Mouse (Mus musculus) kidney, adult 11 months (tissue): ENCODE measurements around the gene Idh3a.
"Not testable (repeated sequence)": the region's sequence is repeated elsewhere in the genome, so short reads cannot be mapped to it uniquely, and the experiment has no call there.

Source experiments
- DNase-seq: peaks from one replicate; pipeline ENCODE4 v3.0.0; 2022

Idh3a gene

GRCm38 (mm10) chr9:54586199-54587061 is at the start of gene Idh3a:
Gene Idh3a, plus strand, starts transcription at chr9:54586334.
- DNase-seq = peak; percentile 96

DNA sequence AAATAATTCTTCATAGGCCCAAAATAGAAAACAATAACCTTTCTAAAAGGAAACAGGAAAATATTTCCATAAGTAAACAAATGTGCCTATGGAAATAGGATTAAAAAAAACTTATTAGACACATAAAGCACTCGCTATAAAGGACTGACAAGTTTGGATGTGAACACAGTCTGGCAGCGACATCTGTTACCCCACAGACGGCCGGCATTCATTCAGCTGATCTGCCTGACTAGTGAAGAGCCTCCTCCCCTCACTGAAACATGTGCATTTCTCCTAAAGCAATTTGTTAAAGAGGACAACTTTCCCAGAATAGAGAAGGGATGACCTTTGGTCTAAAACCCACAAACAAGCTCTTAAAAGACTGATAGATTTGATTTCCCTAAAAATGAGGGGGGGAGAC is 49.1 kb upstream of the Idh3a start:
- DNase-seq = no peak

GRCm38 (mm10) chr9:54537480-54537879 is 48.7 kb upstream of the Idh3a start:
- DNase-seq = no peak

- no peak for DNase-seq
Measured at GRCm38 (mm10) chr9:54538244-54538643, 47.9 kb upstream of the Idh3a start.

DNA sequence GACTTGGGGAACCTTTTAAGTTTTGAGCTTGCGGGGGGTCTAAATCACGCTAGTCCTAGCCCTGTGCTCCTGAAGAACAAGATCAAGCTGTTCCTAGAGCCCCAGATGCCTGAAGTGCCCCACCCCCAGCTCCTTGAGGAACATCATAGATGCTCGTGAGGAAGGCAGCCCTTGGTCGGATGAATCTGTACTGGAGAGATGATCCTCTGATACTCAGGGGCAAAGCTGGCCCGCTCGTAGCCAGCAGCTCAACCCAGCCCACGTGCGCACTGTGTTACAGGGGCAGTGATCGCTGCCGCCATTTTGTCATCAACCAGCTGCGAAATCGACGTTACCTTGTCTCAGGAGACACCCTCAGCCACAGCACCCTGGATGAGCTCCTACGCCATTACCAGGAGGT is 47.5 kb upstream of the Idh3a start, which contains the start of gene Sh2d7:
Gene Sh2d7, plus strand, starts transcription at position 301 of the 400 bp plus-strand sequence.
- DNase-seq = no peak

GRCm38 (mm10) chr9:54540801-54541200 is 45.3 kb upstream of the Idh3a start:
- no peak for DNase-seq

- DNase-seq = no peak
Measured at GRCm38 (mm10) chr9:54544212-54544953, 41.8 kb upstream of the Idh3a start.

DNA sequence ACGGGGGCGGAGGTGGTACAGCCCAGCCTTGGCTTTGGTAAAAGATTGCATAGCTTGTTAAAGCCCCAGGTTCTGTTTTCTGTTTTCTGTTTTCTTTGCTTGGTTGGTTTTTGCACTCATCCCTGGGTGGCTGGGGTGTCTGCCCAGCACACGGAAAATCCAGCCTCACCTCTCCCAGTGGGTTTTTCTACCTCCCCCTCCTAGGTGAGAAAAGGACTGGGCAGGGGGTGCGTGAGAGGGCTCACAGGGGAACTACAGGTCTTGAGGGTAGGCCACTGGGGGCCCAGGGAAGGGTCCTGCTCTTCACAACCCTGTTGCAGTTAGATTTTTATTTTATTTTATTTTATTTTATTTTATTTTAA is 41.2 kb upstream of the Idh3a start:
- DNase-seq = no peak

GRCm38 (mm10) chr9:54547536-54547935 is 38.6 kb upstream of the Idh3a start:
- DNase-seq = peak; percentile 46

DNA sequence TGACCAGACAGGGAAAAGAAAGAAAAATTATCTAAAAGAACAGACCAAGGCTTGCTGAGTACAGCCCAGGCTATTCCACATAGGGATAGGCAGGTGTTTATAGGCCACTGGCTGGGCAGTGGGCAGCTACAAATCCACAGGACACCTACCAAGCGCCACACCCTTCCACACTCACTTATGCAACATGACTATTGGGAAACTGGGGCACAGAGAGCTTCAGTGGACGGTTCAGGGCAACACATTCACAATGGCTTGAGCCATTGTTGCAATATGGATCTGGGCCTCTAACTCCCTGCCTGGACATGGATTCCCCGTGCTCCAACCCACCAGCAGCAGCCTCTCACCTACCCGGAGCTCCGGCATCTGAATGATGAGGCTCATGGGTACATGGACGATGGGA is 36.7 kb upstream of the Idh3a start:
- no peak for DNase-seq

- DNase-seq = peak; percentile 6
Measured at GRCm38 (mm10) chr9:54552409-54552808, 33.7 kb upstream of the Idh3a start.

GRCm38 (mm10) chr9:54555044-54555443 is 31.1 kb upstream of the Idh3a start:
- DNase-seq = no peak

- DNase-seq = no peak
Measured at GRCm38 (mm10) chr9:54558731-54559130, 27.4 kb upstream of the Idh3a start.

- DNase-seq = peak; percentile 88
Measured at GRCm38 (mm10) chr9:54559771-54560471, 26.2 kb upstream of the Idh3a start, which contains the start of gene Cib2. Gene Cib2, minus strand, starts transcription at chr9:54560218.

DNA sequence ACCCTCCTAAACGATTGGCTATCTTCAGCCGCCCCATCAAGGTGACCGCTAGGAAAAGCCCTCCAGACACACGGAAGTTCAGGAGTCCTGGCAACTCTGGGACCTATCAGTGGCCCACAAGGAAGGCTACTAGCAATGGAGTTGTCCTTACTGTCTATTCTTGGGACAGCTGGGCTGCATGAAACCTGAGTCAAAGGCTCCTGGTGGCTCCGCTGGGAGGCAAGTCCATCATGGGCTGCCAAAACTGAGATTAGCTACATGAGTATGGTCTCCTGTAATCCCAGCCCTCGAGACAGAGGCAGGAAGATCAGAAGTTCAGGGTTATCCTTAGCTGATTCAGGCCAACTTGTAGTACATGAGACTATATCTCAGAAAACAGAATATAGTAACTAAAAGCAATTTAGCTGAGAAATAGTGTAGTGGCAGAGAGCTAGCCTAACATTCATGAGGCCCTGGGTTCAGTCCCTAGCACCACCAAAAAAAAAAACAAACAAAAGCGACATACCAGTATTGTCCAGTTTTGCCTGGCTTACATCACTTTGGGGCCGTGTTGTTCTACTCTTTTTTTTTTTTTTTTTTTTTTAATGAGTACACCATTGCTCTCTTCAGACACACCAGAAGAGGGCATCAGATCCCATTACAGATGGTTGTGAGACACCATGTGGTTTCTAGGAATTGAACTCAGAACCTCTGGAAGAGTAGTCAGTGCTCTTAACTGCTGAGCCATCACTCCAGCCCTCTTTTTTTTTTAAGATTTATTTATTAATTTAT is 25.1 kb upstream of the Idh3a start:
- no peak for DNase-seq

- peak; percentile 31 for DNase-seq
Measured at GRCm38 (mm10) chr9:54566958-54567357, 19.2 kb upstream of the Idh3a start.

DNA sequence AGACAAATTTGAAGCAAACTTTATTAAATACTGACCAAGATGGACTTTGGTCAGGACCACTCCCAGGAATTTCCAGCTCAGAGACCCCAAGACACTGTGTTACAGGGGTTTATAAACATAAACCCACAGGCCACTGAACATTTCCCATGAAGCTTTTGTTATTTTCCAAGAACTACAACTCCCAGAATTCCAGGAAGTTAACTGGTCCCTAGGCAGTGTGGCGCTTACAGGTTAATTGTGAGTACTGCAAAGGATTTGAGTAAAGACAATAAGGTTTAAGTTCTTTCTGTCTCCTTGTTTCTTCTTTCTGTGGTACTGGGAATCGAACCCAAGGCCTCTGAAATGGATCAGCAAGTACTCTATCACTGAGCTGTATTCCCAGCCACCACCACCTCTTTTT is 17.4 kb upstream of the Idh3a start:
- DNase-seq = no peak

DNA sequence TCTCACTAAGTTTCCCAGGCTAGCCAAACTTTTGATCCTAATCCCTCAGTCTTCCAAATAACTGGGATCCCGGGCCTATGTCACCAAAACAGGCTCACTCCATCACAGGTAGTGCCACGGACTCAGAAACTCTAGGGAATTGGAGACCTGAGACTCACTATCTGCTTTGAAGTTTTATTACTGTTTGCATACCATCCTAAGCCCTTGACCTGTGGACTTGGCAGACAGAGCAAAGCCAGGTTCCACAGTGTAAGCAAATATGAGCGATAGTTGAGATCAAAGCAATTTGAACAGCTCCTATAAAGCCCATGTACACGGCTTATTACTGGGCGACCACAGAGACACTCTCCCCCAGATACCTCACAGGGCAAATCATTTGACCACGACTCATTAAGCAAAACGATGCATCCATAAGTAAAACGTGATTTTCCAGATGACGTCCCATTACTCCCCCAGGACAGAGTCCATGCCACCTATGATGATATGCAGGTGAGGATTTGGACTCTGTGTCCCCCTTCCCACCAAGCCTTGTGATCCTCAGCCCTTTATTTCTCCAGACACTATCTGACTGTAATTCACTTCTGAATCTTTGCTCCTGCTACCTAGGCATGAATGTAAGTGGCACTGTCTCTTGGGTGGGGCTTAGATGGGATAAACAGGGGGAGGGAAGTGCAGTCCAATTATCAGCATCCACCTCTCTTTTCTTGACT is 14.8 kb upstream of the Idh3a start:
- DNase-seq = no peak

- DNase-seq = no peak
Measured at GRCm38 (mm10) chr9:54583712-54584111, 2.4 kb upstream of the Idh3a start.

DNA sequence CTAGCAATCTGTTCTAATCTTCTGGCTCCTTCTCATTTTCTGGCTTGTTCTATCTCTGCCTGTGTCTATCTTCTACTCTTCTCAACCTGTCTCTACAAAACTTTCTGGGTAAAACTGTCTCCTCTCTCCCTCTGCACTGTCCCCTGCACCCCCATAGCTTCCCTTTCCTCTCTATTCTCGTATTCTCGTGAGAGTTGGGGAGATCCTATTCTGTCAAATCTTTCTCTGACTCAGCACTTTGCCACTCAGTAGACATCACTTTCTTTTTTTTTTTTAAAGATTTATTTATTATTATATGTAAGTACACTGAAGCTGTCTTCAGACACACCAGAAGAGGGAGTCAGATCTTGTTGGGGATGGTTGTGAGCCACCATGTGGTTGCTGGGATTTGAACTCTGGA is 2.0 kb upstream of the Idh3a start:
- DNase-seq = not testable (repeated sequence)

DNA sequence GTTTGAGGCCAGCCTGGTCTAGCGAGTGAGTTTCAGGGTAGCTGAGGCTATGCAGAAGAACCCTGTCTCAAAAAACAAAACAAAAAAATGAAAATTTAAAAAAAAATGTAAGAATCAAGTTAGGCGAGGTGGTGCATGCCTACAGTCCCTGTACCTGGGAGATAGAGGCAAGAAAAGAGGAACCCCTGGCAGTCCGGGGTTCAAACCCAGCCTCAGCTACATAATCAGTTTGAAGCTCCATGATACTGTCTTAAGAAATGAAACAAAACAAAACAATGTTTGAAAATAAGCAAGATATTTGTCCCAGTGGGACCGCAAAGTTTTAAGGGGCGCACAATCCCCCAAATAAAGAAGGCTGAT is 315 bp upstream of the Idh3a start:
- no peak for DNase-seq

- DNase-seq = peak; percentile 11
Measured at GRCm38 (mm10) chr9:54587863-54588262, 1.7 kb downstream of the Idh3a start.
